7 mouse cellular contexts compared by ENCODE assay signal in genomic region chr11:116853512-116853928, GRCm38 (mm10). TPM values are rescaled to one million over a fixed set of nuclear protein-coding genes. Genes with fewer than 3 reads are reported as not detected.
DNase-seq lines count a peak whose midpoint lies in the region; ATAC-seq lines count a peak whose summit lies in the region.

No protein-coding gene starts in this region.

- H3K27ac ChIP-seq in intestine, embryonic 16.5 days (ENCODE audit: low read length), result peak overlapping the region; percentile 98
- H3K27ac ChIP-seq in midbrain, embryonic 11.5 days (ENCODE audit: low read depth, low read length), result peak overlapping the region; percentile 95

- peaks cover 11% of the 10 kb centered on the region for H3K4me1 ChIP-seq in intestine, embryonic 16.5 days (ENCODE audit: control insufficient read depth, insufficient read depth, low read length)
- H3K4me1 ChIP-seq in midbrain, embryonic 11.5 days (ENCODE audit: control insufficient read depth, insufficient read depth, low read length), result peaks cover 19% of the 10 kb centered on the region

- peaks cover 2% of the 10 kb centered on the region; the same call in 1 of the 2 replicates for H3K36me3 ChIP-seq in intestine, embryonic 16.5 days (ENCODE audit: control insufficient read depth, insufficient read depth, low read length)
- H3K36me3 ChIP-seq in midbrain, embryonic 11.5 days (ENCODE audit: control insufficient read depth, insufficient read depth, low read length), result peaks cover 9% of the 10 kb centered on the region; the same call in 1 of the 2 replicates

- peak overlapping the region; percentile 87 for H3K9ac ChIP-seq in intestine, embryonic 16.5 days (ENCODE audit: low read depth, low read length)
- H3K9ac ChIP-seq in midbrain, embryonic 11.5 days (ENCODE audit: low read length), result peak overlapping the region; percentile 98

- H3K4me3 ChIP-seq in intestine, embryonic 16.5 days (ENCODE audit: low read length), result peak overlapping the region; percentile 98
- H3K4me3 ChIP-seq in midbrain, embryonic 11.5 days (ENCODE audit: low read depth, low read length), result peak overlapping the region; percentile 100

- H3K9me3 ChIP-seq in intestine, embryonic 16.5 days (ENCODE audit: control insufficient read depth, low read length), result no peaks in the 10 kb centered on the region
- no peaks in the 10 kb centered on the region for H3K9me3 ChIP-seq in midbrain, embryonic 11.5 days (ENCODE audit: control insufficient read depth, low read length)

- intact Hi-C loops in left cerebral cortex, postnatal 4 days (cut with DNase I), result no loop called here

- under 1% methylated on average over 36 of the region's 36 CpGs for WGBS in intestine, embryonic 16.5 days
- WGBS in midbrain, embryonic 11.5 days, result 0% methylated on average over 36 of the region's 36 CpGs

- peak; percentile 89 for ATAC-seq in intestine, embryonic 16.5 days
- peak; percentile 92 for ATAC-seq in midbrain, embryonic 11.5 days (ENCODE audit: low FRiP score)

- peak overlapping the region; percentile 59 for H3K4me2 ChIP-seq in intestine, embryonic 16.5 days (ENCODE audit: low read depth, low read length)
- H3K4me2 ChIP-seq in midbrain, embryonic 11.5 days, result peak overlapping the region; percentile 95

- no peaks in the 10 kb centered on the region for H3K27me3 ChIP-seq in intestine, embryonic 16.5 days (replicated peaks; ENCODE audit: control insufficient read depth, insufficient read depth, low read length)
- no peaks in the 10 kb centered on the region for H3K27me3 ChIP-seq in midbrain, embryonic 11.5 days (ENCODE audit: control insufficient read depth, insufficient read depth, low read length)

- DNase-seq in adrenal gland, adult 8-10 months, result peak; percentile 96
- peak; percentile 98 for DNase-seq in embryo, embryonic 11 days
- peak; percentile 97 for DNase-seq in gastrocnemius, postnatal 25 days
- peak; percentile 98 for DNase-seq in left cerebral cortex, postnatal 4 days
- DNase-seq in midbrain, embryonic 11.5 days (ENCODE audit: low spot score, missing footprints), result peak; percentile 99
- DNase-seq in right cerebral cortex, postnatal 4 days, result peak; percentile 98

RNA-seq across cellular contexts. Expression of gene Srsf2, which starts 0.6 kb away (rescaled TPM):
- total RNA-seq in adrenal gland, adult 8-10 months (2022), result 100 to 1,000 TPM; 183 to 287 (median 255) TPM
- total RNA-seq in gastrocnemius, postnatal 25 days (2021), result 10 to 100 TPM; 61.7 to 65.2 TPM
- polyA plus RNA-seq in intestine, embryonic 16.5 days (2015; fragmentation: Nextera tagmentation; extraction: Ambion mirVana), result 389 and 590 TPM in 2 replicates
- 100 to 1,000 TPM; 268 to 270 TPM for total RNA-seq in left cerebral cortex, postnatal 4 days (2021)
- 974 and 988 TPM in 2 replicates for polyA plus RNA-seq in midbrain, embryonic 11.5 days (2014; fragmentation: Nextera tagmentation; extraction: Ambion mirVana)

RNA-seq across cellular contexts. Expression of gene Mfsd11, which starts 1.3 kb away (rescaled TPM):
- total RNA-seq in adrenal gland, adult 8-10 months (2022), result 10 to 100 TPM; 45.7 to 69.2 (median 52.9) TPM
- total RNA-seq in gastrocnemius, postnatal 25 days (2021), result 10 to 100 TPM; 21.3 to 23.5 TPM
- 47.3 and 66.2 TPM in 2 replicates for polyA plus RNA-seq in intestine, embryonic 16.5 days (2015; fragmentation: Nextera tagmentation; extraction: Ambion mirVana)
- 10 to 100 TPM; 55.9 to 58.5 TPM for total RNA-seq in left cerebral cortex, postnatal 4 days (2021)
- polyA plus RNA-seq in midbrain, embryonic 11.5 days (2014; fragmentation: Nextera tagmentation; extraction: Ambion mirVana), result 28.6 and 30.3 TPM in 2 replicates

RNA-seq across cellular contexts. Expression of gene Jmjd6, which starts 10.3 kb away (rescaled TPM):
- total RNA-seq in adrenal gland, adult 8-10 months (2022), result 10 to 100 TPM; 31.8 to 41.1 (median 33.4) TPM
- 10 to 100 TPM; 20.6 to 22.1 TPM for total RNA-seq in gastrocnemius, postnatal 25 days (2021)
- polyA plus RNA-seq in intestine, embryonic 16.5 days (2015; fragmentation: Nextera tagmentation; extraction: Ambion mirVana), result 86.7 and 91.2 TPM in 2 replicates
- 10 to 100 TPM; 35.7 to 39.9 TPM for total RNA-seq in left cerebral cortex, postnatal 4 days (2021)
- 86.9 and 89.9 TPM in 2 replicates for polyA plus RNA-seq in midbrain, embryonic 11.5 days (2014; fragmentation: Nextera tagmentation; extraction: Ambion mirVana)

RNA-seq across cellular contexts. Expression of gene Mettl23, which starts 10.4 kb away (rescaled TPM):
- total RNA-seq in adrenal gland, adult 8-10 months (2022), result 10 to 100 TPM; 28.2 to 43.9 (median 32.6) TPM
- 10 to 100 TPM; 33.1 to 36.7 TPM for total RNA-seq in gastrocnemius, postnatal 25 days (2021)
- polyA plus RNA-seq in intestine, embryonic 16.5 days (2015; fragmentation: Nextera tagmentation; extraction: Ambion mirVana), result 58.4 and 65.8 TPM in 2 replicates
- 10 to 100 TPM; 26.8 to 29.4 TPM for total RNA-seq in left cerebral cortex, postnatal 4 days (2021)
- polyA plus RNA-seq in midbrain, embryonic 11.5 days (2014; fragmentation: Nextera tagmentation; extraction: Ambion mirVana), result 72.5 and 76.2 TPM in 2 replicates

RNA-seq across cellular contexts. Expression of gene Mxra7, which starts 25.7 kb away (rescaled TPM):
- 100 to 1,000 TPM in 2 of 4 experiments, 10 to 100 TPM in 2; 43.8 to 117 (median 81.5) TPM for total RNA-seq in adrenal gland, adult 8-10 months (2022)
- total RNA-seq in gastrocnemius, postnatal 25 days (2021), result 10 to 100 TPM; 13.2 to 14.7 TPM
- 20.6 and 20.8 TPM in 2 replicates for polyA plus RNA-seq in intestine, embryonic 16.5 days (2015; fragmentation: Nextera tagmentation; extraction: Ambion mirVana)
- 10 to 100 TPM; 17.5 to 17.9 TPM for total RNA-seq in left cerebral cortex, postnatal 4 days (2021)
- 27.4 and 31.6 TPM in 2 replicates for polyA plus RNA-seq in midbrain, embryonic 11.5 days (2014; fragmentation: Nextera tagmentation; extraction: Ambion mirVana)

Comparison
In these comparisons a context has a peak if more than half of its experiments do, and no peak if none do; other contexts are left out.
1. Peak in every context shown above with its lines: DNase-seq, ATAC-seq, H3K4me3 ChIP-seq and H3K27ac ChIP-seq.